ENCODE assay signal across 23 mouse cellular contexts in genomic region chr6:125241566-125241965, GRCm38 (mm10). TPM values are rescaled to one million over a fixed set of nuclear protein-coding genes. Genes with fewer than 3 reads are reported as not detected.
DNase-seq lines count a peak whose midpoint lies in the region; ATAC-seq lines count a peak whose summit lies in the region.
"Had no signal": no experiment of that assay in that cellular context is flagged by ENCODE, and none has a peak within 500 bp of the region (broad histone marks: within the 10 kb centered on the region; RNA-seq: fewer than 3 reads in every experiment).

No protein-coding gene starts in this region.

- peak; percentile 85 for DNase-seq in CD4-positive, CD25-positive, alpha-beta regulatory T cell, adult 2 months (ENCODE audit: low read depth, low spot score)
- DNase-seq in natural killer cell, adult 2 months (ENCODE audit: low spot score in 2 of 2), result peak; percentile 65 to 70
- DNase-seq in thymus, postnatal 36 days, result peak; percentile 77 to 84
- DNase-seq in neural tube, embryonic 10.5 days (ENCODE audit: extremely low spot score, low spot score), result no peak
- no peak for DNase-seq in adrenal gland, adult (ENCODE audit: inconsistent age in 2 of 2, low spot score in 1 of 2)
- no peak for DNase-seq in adrenal gland, adult 8-10 months
- DNase-seq: cerebellum, postnatal 10 days; embryo, embryonic 11 days; gastrocnemius, postnatal 14 days; liver, embryonic 13.5 days; right cerebral cortex, postnatal 25 days had no signal

- ATAC-seq in activated CD4-positive, CD25-positive, alpha-beta regulatory T cell, adult 4 months, result peak; percentile 79
- ATAC-seq: intestine, embryonic 16.5 days had no signal

RNA-seq across cellular contexts. Expression of gene Cd27, which starts 4.8 kb away (rescaled TPM):
- 100 to 1,000 TPM; 427 to 432 TPM for polyA plus RNA-seq in activated CD4-positive, CD25-positive, alpha-beta regulatory T cell, adult 4 months (2017; shearing (Covaris generic))
- under 1 TPM; 0.38 to 0.75 (median 0.64) TPM for total RNA-seq in adrenal gland, adult 8-10 months (2022)
- total RNA-seq: layer of hippocampus, adult 18-20 months; left cerebral cortex, adult 2 months; midbrain, postnatal 0 days had no signal

RNA-seq across cellular contexts. Expression of gene Tapbpl, which starts 9.9 kb away (rescaled TPM):
- polyA plus RNA-seq in activated CD4-positive, CD25-positive, alpha-beta regulatory T cell, adult 4 months (2017; shearing (Covaris generic)), result 10 to 100 TPM; 65.5 to 84.7 TPM
- total RNA-seq in adrenal gland, adult 8-10 months (2022), result 10 to 100 TPM; 11.6 to 13.9 (median 12.6) TPM

RNA-seq across cellular contexts. Expression of gene Vamp1, which starts 26.2 kb away (rescaled TPM):
- 10 to 100 TPM; 14.0 to 14.4 TPM for polyA plus RNA-seq in activated CD4-positive, CD25-positive, alpha-beta regulatory T cell, adult 4 months (2017; shearing (Covaris generic))
- 10 to 100 TPM; 40.1 to 85.3 (median 58.8) TPM for total RNA-seq in adrenal gland, adult 8-10 months (2022)

RNA-seq across cellular contexts. Expression of gene Tuba3a, which starts 44.3 kb away (rescaled TPM):
- 1 to 10 TPM; 1.3 to 1.8 TPM for polyA plus RNA-seq in activated CD4-positive, CD25-positive, alpha-beta regulatory T cell, adult 4 months (2017; shearing (Covaris generic))
- not detected for total RNA-seq in adrenal gland, adult 8-10 months (2022)
- total RNA-seq: gastrocnemius, postnatal 14 days; heart, adult 8-10 months; layer of hippocampus, adult 18-20 months; left cerebral cortex, adult 2 months; midbrain, postnatal 0 days had no signal
- polyA plus RNA-seq: forebrain, embryonic 11.5 days; frontal cortex, adult 2 months; heart, postnatal 0 days; hindbrain, embryonic 13.5 days; liver, embryonic 13.5 days; midbrain, postnatal 0 days; neural tube, embryonic 14.5 days; stomach, embryonic 14.5 days had no signal

RNA-seq across cellular contexts. Expression of gene Mrpl51, which starts 50.0 kb away (rescaled TPM):
- 10 to 100 TPM; 85.7 to 89.0 TPM for polyA plus RNA-seq in activated CD4-positive, CD25-positive, alpha-beta regulatory T cell, adult 4 months (2017; shearing (Covaris generic))
- total RNA-seq in adrenal gland, adult 8-10 months (2022), result 100 to 1,000 TPM; 155 to 179 (median 167) TPM

Comparison
In these comparisons a context has a peak if more than half of its experiments do, and no peak if none do; other contexts are left out.
1. DNase-seq: peak in CD4-positive, CD25-positive, alpha-beta regulatory T cell, adult 2 months (single experiment), natural killer cell, adult 2 months (2 of 2) and thymus, postnatal 36 days (2 of 2); none in neural tube, embryonic 10.5 days (single experiment), adrenal gland, adult (0 of 2) and adrenal gland, adult 8-10 months (single experiment).